Mouse (Mus musculus): ENCODE data around the gene Med19. TPM values are rescaled to one million over a fixed set of nuclear protein-coding genes. Genes with fewer than 3 reads are reported as not detected.
"Not testable (repeated sequence)": the region's sequence is repeated elsewhere in the genome, so short reads cannot be mapped to it uniquely, and the experiment has no call there.

Med19 gene
- polyA plus RNA-seq, 1 experiment from 2014 or later, result 34.0 TPM

DNA sequence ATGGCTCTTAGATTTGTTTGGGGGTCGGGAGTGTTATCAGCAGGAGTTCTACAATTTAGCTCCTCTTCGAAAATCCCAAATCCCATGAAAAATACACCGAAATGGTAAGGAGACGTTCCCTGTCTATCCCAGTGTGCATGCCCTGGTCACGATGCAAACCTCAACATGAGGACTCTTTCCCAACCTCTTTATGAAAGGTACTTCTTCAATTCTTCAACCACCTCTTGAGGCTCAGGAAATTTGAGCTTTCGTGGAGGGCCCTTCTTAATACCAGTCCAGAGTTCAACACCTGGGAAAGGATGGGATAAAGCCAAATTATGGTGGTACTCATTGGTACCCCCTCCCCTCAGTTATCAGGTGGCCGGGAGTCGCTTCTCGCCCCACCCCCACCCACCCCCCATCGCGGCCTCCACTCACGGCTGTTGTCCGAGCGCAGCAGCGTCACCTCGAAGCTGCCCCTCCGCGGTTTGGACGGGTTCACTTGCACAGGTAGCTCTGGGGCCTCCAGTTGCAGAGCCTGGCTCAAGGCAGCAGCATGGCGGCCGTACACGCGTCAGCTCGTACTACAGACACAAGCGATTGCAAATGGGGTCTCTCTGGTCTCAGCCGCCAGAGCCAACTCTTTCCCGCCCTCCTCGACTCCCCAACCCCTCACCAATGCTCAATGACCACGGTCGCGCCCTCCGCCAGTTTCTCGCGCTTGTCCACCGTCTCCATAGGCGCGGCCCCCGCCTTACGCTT lies 8.2 kb upstream of the Med19 start:
- Histone ChIP-seq H3K36me3 (peaks cover 38% of the 10 kb centered on the region), H3K4me1 (peaks cover 13% of the 10 kb centered on the region)
- peak; percentile 68 for ATAC-seq (ENCODE audit: insufficient number of reproducible peaks, low FRiP score, low TSS enrichment, low read depth)

DNA sequence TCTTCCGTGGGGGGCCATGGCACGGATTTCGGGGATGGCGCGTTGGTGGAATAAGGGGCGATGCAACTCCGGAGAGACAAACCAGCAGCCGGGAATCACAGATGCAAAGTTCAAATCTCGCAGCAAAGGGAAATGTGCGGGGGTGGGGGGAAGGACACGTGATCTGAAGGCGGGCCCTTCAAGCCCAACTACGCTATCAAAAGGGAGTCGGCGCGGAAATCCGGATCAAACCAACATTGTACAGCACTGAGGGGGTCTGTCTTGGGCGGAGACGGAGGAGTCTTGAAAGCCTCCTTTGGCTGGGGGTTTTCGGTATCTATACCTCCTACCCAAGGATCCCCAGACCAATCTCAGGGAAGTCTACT lies 7.7 kb upstream of the Med19 start, which contains the start of gene Selenoh:
Gene Selenoh, minus strand, starts transcription at position 202 of the 365 bp plus-strand sequence.
- Histone ChIP-seq H3K9ac (peak within 1 kb of the TSS; percentile 98), H3K27ac (replicated peaks) (peak within 1 kb of the TSS; percentile 90), H3K27me3 (no peaks in the 10 kb centered on the region), H3K9me3 (replicated peaks) (no peaks in the 10 kb centered on the region), H3K36me3 (peaks cover 41% of the 10 kb centered on the region), H3K4me1 (peaks cover 13% of the 10 kb centered on the region), H3K4me3 (replicated peaks) (peak within 1 kb of the TSS; percentile 87), H3K4me2 (replicated peaks) (peak within 1 kb of the TSS; percentile 61)
- under 1% methylated on average over 20 of the region's 20 CpGs for WGBS
- ATAC-seq (ENCODE audit: insufficient number of reproducible peaks, low FRiP score, low TSS enrichment, low read depth), result peak; percentile 94

More for the DNA sequence above, 8.2 kb upstream of the Med19 start:
- 2% methylated on average over 39 of the region's 39 CpGs for WGBS
- peak overlapping the region; percentile 61 for H3K4me2 ChIP-seq (replicated peaks)
- no peaks in the 10 kb centered on the region for H3K27me3 ChIP-seq
- peak overlapping the region; percentile 98 for H3K9ac ChIP-seq
- no peaks in the 10 kb centered on the region for H3K9me3 ChIP-seq (replicated peaks)
- H3K27ac ChIP-seq (replicated peaks), result peak overlapping the region; percentile 90
- H3K4me3 ChIP-seq (replicated peaks), result peak overlapping the region; percentile 87

DNA sequence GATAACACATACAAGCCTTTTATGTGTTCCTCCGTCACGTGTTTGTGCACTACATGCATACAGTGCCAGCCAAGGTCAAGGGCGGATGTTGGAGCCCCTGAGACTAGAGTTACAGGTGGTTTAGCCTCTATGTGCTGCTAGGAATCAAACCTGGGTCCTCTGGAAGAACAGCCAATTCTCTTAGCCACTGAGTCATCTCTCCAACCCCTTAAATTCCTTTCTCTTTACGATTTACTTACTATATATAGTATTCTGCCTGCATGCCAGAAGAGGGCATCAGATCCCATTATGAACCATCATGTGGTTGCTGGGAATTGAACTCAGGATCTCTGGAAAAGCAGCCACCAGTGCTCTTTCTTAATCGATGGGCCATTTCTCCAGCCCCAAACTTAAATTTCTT lies 6.7 kb upstream of the Med19 start:
- WGBS, result 61% methylated on average over 4 of the region's 5 CpGs
- Histone ChIP-seq H3K36me3 (peaks cover 47% of the 10 kb centered on the region), H3K4me1 (peaks cover 13% of the 10 kb centered on the region)
- not testable (repeated sequence) for ATAC-seq (ENCODE audit: insufficient number of reproducible peaks, low FRiP score, low TSS enrichment, low read depth); H3K27ac ChIP-seq (replicated peaks); H3K27me3 ChIP-seq; H3K9ac ChIP-seq; H3K4me3 ChIP-seq (replicated peaks); H3K9me3 ChIP-seq (replicated peaks); H3K4me2 ChIP-seq (replicated peaks)

DNA sequence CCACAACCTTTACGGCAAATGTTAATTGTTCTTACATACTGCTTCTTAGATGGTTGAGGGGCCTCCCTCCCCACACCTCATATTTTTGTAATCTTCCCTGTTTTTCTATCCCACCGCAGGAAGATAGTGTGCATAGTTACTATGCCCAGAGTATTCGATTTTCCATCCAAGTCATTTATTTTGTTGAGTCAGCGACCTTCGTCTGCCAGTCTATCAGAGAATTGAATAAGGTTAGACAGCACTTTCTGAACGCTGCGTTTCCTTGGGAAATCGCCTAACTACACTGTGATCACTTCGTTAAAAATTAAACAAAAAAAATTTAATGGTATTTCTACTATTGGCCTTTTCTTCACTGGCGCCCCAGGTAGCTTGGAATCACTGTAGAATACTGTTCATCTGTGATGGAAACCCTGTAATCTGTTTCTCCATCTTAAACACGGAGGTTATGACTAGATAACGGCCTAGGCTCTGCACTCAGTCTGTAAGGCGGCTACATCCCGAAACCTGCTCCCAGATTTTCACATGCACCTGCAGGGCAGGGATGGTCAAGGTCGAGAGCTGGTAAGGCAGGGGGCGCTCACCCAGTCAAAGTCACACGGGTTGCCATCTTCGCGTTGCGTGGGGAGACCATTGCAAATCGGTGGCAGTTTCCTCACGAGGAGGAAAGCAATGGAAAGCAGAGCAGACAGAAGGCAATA lies 783 bp upstream of the Med19 start:
- Histone ChIP-seq H3K27me3 (no peaks in the 10 kb centered on the region), H3K9me3 (replicated peaks) (no peaks in the 10 kb centered on the region), H3K4me2 (replicated peaks) (peak overlapping the region; percentile 74), H3K4me3 (replicated peaks) (peak overlapping the region; percentile 73), H3K4me1 (peaks cover 15% of the 10 kb centered on the region), H3K27ac (replicated peaks) (peak overlapping the region; percentile 45; the same call in 1 of the 2 replicates), H3K9ac (peak overlapping the region; percentile 29), H3K36me3 (peaks cover 37% of the 10 kb centered on the region)
- WGBS, result 8% methylated on average over 22 of the region's 22 CpGs
- ATAC-seq (ENCODE audit: insufficient number of reproducible peaks, low FRiP score, low TSS enrichment, low read depth), result peak; percentile 34; the same call in 1 of the 2 replicates

DNA sequence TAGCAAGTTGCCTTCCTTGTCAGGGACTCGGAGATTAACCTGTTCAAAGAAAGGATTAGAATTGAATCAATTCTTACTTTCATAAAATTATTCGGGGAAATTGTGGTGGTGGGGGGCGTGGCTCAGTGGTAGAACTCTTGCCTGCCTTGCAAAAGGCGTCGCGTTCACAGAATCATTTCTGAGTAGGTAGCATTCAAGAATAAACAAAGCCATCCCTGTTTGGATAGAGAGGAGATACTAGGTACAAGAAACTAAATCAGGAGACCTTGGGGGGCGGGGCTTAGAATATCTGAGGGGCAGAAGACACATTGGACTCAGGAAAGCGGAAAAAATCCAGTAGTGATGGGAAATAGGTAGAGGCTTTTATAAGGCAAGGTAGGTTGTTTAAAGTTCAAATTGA lies 814 bp downstream of the Med19 start, which contains the start of gene Tmx2:
Gene Tmx2, minus strand, starts transcription at position 125 of the 400 bp plus-strand sequence.
- Histone ChIP-seq H3K4me3 (replicated peaks) (peak within 1 kb of the TSS; percentile 73), H3K36me3 (peaks cover 29% of the 10 kb centered on the region), H3K9me3 (replicated peaks) (no peaks in the 10 kb centered on the region), H3K4me2 (replicated peaks) (peak within 1 kb of the TSS; percentile 59), H3K4me1 (peaks cover 15% of the 10 kb centered on the region), H3K27me3 (no peaks in the 10 kb centered on the region), H3K27ac (replicated peaks) (peak within 1 kb of the TSS; percentile 74), H3K9ac (peak within 1 kb of the TSS; percentile 63)
- no peak for ATAC-seq (ENCODE audit: insufficient number of reproducible peaks, low FRiP score, low TSS enrichment, low read depth)
- WGBS, result 15% methylated on average over 8 of the region's 8 CpGs

DNA sequence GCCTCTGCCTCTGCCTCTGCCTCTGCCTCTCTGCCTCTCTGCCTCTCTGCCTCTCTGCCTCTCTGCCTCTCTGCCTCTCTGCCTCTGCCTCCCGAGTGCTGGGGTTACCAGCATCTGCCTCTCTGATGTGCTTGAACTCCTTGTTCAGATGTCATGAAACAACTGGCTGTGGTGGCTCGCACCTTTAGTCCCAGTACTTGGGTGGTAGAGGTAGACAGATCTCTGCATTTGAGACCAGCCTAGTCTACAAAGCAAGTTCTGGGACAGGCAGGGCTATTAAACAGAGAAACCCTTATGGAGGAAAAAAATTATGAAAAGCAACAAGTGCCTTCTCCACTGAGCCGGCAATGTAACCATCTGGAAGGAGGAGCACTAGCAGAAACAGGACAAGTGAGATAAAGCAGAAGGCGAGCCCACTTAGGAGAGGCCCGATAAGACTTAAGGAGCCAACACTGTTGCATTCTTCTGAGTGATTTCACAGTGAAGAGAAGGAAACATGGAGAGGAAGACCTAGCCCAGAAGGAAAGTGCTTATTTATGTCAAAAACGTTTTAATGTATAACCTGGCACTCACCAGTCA lies 4.5 kb downstream of the Med19 start:
- 83% methylated on average over 6 of the region's 6 CpGs for whole genome bisulfite sequencing
- no peak overlapping the region for H3K9ac ChIP-seq
- no peak overlapping the region for H3K4me2 ChIP-seq (replicated peaks)
- H3K36me3 ChIP-seq, result peaks cover 45% of the 10 kb centered on the region
- no peaks in the 10 kb centered on the region for H3K9me3 ChIP-seq (replicated peaks)
- no peaks in the 10 kb centered on the region for H3K27me3 ChIP-seq
- H3K4me1 ChIP-seq, result peaks cover 8% of the 10 kb centered on the region
- no peak overlapping the region for H3K27ac ChIP-seq (replicated peaks)
- no peak for ATAC-seq (ENCODE audit: insufficient number of reproducible peaks, low FRiP score, low TSS enrichment, low read depth)
- no peak overlapping the region for H3K4me3 ChIP-seq (replicated peaks)

DNA sequence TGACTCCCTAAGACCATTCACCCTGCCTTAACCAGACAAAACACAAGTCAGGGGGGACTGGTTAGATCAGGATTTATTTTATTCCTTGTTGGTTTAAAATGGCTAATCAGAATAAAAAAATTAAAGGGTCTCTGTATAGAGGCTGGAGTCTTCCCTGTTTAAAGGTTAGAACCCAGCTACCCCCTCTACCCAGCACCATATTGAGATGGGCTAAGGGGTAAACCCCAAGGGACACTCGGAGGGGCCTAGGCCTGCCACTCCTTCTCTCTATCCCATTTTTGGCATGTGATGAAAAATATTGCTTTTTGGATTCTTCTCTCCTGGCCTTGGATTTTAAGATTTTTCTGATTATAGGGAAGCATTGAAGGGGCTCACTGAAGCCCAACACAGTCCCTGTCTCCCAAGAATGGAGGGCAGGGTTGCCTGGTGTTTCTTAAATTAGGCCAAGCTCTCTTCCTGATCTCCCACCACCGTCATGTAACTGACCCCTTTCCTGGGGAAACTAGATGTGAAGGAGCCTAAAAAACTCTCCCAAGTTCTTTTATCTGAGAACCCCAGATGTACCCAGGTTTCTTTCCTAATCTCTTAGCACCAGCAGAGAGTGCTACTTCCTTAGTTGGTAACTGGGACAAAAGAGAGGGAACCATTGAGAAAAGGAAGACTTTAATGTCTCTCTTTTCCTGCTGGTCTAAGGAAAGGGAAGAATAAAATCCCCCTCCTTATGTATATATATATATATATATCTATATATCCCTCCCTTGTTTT lies 10.1 kb downstream of the Med19 start:
- Histone ChIP-seq H3K27ac (replicated peaks) (no peak overlapping the region), H3K9ac (no peak overlapping the region), H3K4me2 (replicated peaks) (no peak overlapping the region), H3K9me3 (replicated peaks) (no peaks in the 10 kb centered on the region), H3K4me3 (replicated peaks) (no peak overlapping the region), H3K36me3 (peaks cover 84% of the 10 kb centered on the region), H3K27me3 (no peaks in the 10 kb centered on the region), H3K4me1 (no peaks in the 10 kb centered on the region)
- WGBS, result 85% methylated on average over 2 of the region's 2 CpGs
- ATAC-seq (ENCODE audit: insufficient number of reproducible peaks, low FRiP score, low TSS enrichment, low read depth), result no peak

DNA sequence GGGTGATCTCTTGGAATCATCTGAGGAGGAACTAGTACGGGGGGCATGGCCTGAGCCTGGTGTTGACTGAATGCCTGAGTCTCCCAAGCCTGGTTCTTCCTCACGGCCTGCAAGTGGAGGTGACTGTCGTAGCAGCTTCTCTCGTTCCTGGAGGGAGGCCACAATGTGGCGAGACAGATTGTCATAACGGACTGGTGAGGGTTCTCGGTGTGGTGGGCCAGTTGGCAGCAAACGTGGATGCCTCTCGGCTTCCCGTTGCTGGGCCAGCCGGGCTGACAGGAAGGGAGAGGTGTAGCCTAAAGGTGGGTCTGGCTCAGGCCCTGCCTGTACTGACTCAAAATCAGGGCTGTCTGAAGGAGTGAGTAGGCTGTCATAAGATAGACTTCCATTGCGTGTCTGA lies 11.8 kb downstream of the Med19 start:
- peaks cover 86% of the 10 kb centered on the region for H3K36me3 ChIP-seq

DNA sequence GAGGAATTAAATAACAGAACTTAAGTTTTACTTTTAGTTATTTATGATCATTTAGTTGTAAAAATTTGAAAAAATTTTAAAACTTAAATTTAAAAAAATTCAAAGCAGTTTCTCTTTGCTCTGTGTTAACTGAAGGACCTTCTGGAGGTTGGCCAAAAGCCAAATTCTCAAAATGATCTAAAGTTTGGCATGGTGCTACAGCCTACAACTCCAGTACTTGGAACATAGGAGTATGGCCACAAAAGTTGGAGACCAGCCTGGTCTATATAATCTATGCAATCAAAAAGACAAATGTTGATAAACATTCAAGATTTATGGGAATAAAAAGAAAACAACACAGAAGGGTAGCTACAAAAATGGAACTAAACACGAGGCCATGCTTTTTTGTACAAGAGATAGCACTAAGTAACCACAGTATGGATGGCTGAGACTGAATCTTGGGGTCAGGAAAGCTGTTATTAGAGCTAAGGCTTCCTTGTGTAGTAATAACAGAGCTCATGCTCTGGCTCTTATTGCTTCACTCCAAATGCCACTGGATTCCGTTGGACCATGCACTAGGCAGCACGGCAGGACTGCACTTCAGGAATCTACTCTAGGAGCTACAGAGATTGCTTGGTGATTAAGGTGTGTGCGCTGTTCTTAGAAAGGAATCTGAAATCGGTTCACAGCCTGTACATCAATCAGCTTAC lies 16.9 kb downstream of the Med19 start:
- Histone ChIP-seq H3K4me2 (replicated peaks) (no peak overlapping the region), H3K4me1 (no peaks in the 10 kb centered on the region), H3K9ac (no peak overlapping the region), H3K27ac (replicated peaks) (no peak overlapping the region), H3K36me3 (peaks cover 61% of the 10 kb centered on the region), H3K9me3 (replicated peaks) (no peaks in the 10 kb centered on the region), H3K4me3 (replicated peaks) (no peak overlapping the region), H3K27me3 (no peaks in the 10 kb centered on the region)
- no peak for ATAC-seq (ENCODE audit: insufficient number of reproducible peaks, low FRiP score, low TSS enrichment, low read depth)
- 91% methylated on average over 5 of the region's 5 CpGs for WGBS

More for the DNA sequence above, 11.8 kb downstream of the Med19 start:
- Histone ChIP-seq H3K27me3 (no peaks in the 10 kb centered on the region), H3K4me3 (replicated peaks) (no peak overlapping the region), H3K4me2 (replicated peaks) (no peak overlapping the region), H3K27ac (replicated peaks) (no peak overlapping the region), H3K9me3 (replicated peaks) (no peaks in the 10 kb centered on the region), H3K4me1 (no peaks in the 10 kb centered on the region), H3K9ac (no peak overlapping the region)
- WGBS, result 87% methylated on average over 12 of the region's 12 CpGs
- no peak for ATAC-seq (ENCODE audit: insufficient number of reproducible peaks, low FRiP score, low TSS enrichment, low read depth)

DNA sequence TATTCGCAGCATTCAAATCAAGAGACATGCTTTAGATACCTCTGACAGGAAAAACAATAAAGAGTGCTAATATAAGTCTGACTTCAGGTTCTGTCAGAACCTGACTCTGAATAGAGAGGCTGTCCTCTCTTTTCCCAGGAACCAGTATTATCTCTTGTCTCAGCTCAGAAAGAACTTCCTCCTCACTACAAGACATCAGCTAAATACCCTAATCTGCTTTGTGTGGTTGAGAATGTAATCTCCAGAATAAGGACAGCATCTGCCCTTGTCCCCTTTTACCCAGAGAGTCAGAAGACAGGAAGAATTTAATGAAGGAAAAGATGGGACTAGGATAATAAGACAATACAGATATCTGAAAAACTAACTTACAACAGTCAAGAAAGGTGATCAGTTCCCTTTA lies 25.3 kb downstream of the Med19 start:
- Histone ChIP-seq H3K36me3 (peaks cover 6% of the 10 kb centered on the region; the same call in 1 of the 2 replicates), H3K9ac (no peak overlapping the region), H3K4me2 (replicated peaks) (no peak overlapping the region), H3K4me3 (replicated peaks) (no peak overlapping the region), H3K4me1 (peaks cover 10% of the 10 kb centered on the region; the same call in 1 of the 2 replicates), H3K27ac (replicated peaks) (no peak overlapping the region), H3K9me3 (replicated peaks) (no peaks in the 10 kb centered on the region), H3K27me3 (no peaks in the 10 kb centered on the region)
- WGBS, result 79% methylated on average over 1 of the region's 1 CpGs
- ATAC-seq (ENCODE audit: insufficient number of reproducible peaks, low FRiP score, low TSS enrichment, low read depth), result no peak

Data from embryonic facial prominence, embryonic 15.5 days (tissue).